Mouse (Mus musculus) kidney, adult 8-10 months (tissue): Measurements from ENCODE around the gene Mei4.

Experiments
- DNase-seq, 2 experiments: peaks; one replicate each; pipeline ENCODE4 v3.0.0; 2022

The Mei4 gene

GRCm38 (mm10) chr9:81863181-81863887 lies at the start of gene Mei4:
Mei4 (plus strand) TSS chr9:81863670.
- DNase-seq = peak; percentile 66 to 76

DNA sequence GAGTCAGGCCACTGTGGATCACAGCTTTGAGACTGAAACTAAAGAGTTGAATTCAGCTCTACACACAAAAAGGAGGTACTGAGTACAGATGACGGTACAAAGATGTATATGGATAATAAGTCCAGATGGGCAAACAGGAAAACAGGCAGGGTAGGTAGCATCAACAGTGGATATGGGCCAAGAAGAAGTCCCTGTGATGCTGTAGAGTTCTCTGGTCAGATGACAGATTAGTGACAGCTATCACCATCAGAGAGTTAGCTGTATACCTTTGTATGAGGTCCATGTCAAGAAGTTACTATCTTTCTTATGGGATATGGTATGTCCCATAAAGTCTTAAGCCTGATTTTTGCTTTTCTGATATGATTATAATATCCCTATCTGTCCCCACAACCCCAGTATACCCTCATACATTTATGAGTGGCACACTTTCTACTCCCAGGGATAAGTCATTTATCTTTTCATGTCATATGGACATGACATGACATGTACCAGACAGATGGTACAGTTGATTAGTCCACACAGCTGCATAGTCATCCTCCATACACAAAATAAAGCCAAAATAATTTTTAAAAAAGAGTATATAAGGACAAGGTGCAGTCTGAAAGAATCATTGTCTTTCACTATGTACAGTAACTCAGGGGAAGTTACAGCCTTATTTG lies 43.6 kb upstream of the Mei4 start:
- no peak for DNase-seq

- no peak for DNase-seq
Measured at GRCm38 (mm10) chr9:81827560-81827959, 35.9 kb upstream of the Mei4 start.

- DNase-seq = no peak
Measured at GRCm38 (mm10) chr9:81834056-81834455, 29.4 kb upstream of the Mei4 start.

GRCm38 (mm10) chr9:81858861-81859260 lies 4.6 kb upstream of the Mei4 start:
- no peak for DNase-seq

DNA sequence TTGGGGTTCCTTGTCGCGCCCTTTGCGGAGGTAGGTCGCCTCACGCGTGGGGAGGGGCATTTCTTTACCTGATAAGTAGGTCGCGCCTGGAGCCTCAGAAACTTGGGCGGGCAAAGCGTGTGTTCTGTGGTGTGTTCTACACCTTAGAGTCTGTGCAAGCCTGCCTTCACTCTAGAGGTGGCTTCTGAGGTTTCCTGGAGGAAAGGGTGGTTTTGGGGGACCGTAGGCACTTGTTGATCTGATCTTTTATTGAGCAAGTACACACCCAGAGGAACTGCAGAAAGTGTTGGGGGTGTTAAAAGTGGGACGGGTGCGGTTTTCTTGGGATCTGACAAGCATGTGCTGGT lies 391 bp downstream of the Mei4 start:
- DNase-seq = no peak

- no peak for DNase-seq
Measured at GRCm38 (mm10) chr9:81866032-81866431, 2.6 kb downstream of the Mei4 start.

GRCm38 (mm10) chr9:81921456-81921855 lies 58.0 kb downstream of the Mei4 start:
- DNase-seq = no peak

DNA sequence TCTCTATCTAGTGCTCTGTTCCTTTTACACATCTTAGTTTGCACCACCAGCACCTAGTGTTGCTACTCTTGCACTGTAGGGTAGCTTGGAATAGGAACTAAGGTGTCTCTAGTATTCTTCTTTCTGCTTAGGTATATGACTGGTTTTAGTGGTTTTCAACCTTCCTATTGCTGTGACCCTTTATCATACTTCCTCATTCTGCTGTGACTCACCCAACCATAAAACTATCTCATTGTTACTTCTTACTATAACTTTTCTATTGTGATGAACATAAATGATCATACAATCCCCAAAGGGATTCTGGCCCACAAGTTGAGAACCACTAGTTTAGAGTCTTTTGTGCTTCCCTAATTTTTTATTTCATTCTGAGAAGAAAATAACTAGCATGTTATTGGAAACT lies 61.3 kb downstream of the Mei4 start:
- DNase-seq = no peak

DNA sequence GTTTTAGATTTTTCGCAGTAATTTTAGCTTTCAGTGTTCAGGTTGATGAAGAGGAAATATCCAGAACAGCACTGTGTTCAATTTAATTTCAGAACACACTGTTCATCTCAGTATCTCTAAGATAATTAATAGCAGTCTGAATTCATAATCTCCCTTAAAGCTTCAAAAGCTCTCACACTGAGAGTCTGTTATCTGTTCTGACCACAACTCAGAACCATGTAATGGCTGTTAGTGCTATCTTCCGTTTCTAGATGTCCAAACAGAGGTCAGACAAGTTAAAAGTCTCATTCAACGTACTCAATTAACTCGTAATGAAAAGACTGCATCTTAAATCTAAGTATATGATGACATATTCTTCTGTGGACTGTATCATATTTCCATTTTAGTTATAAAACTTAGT lies 77.1 kb downstream of the Mei4 start:
- DNase-seq = no peak

DNA sequence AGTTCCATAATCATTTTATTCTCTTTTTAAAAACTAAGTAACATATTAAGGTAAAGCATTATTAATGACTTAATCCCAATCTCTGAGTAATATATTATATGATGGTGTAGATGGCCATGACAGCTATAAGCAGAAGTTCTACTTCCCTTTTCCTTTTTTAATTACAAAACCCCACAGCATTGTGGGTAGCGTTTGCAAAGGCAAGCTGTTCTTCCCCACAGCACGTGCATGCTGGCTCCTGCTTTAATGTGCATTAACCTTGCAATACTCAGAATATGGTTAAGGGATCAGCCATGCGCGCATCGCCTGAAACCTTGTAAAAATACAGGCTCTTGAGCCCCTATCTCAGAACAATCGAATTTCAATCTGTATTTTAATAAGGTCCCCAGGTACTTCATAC lies 82.2 kb downstream of the Mei4 start:
- no peak for DNase-seq

DNA sequence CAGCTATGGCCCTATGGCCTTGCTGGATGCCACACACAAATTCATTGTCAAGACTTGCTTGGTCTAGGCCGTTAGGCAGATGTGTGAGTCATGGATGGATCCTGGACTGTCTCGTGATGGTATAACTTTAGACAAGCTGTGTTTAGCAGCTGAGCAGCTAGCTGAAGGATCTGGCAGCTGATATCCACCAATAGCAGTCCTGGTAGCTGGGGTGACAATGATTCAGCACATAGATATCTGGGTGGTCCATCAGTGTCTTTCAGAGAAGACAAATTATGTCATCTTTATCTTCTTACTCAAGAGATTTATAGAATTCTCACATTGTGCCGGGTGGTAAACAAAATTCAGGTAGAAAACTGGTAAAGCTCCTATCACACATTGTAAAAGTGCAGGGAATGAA lies 93.4 kb downstream of the Mei4 start:
- no peak for DNase-seq

DNA sequence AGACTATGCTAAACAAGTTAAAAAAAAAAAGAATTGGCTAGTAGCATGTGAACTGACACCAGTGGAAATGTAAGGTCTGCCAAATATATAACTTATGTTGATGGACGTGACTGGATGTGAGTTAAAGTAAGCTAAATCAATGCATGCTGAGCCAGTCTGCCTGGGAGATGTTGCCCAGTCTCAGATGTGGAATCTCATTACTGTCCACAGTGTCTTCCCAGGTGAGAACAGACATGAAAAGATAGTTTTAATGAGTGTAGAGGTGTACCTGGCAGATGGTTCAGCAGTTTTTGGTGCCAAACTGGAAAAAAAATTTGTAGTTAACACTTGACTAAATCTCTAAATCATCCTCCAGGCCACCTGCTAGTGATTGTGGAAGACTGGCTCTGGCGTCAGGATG lies 94.4 kb downstream of the Mei4 start:
- DNase-seq = no peak

- no peak for DNase-seq
Measured at GRCm38 (mm10) chr9:81966765-81967164, 103.3 kb downstream of the Mei4 start.

DNA sequence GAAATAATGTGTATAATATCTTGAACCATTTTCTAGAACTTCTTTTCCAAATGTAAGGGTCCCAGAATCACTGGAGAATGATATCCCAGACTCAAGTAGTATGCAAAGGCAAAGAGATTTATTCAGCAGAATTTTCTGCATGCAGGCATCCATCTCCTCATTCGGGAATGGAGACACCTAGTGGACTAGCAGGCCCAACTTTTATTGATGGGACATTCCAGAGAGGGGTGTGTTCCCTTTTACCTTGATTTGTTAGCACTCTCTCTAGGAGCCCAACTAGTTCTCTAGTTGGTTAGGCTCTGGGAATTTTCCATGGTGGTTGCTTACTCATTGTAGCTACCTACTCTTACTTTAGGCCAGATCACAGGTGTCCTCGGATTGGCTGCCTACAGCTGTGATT lies 105.5 kb downstream of the Mei4 start:
- DNase-seq = no peak

DNA sequence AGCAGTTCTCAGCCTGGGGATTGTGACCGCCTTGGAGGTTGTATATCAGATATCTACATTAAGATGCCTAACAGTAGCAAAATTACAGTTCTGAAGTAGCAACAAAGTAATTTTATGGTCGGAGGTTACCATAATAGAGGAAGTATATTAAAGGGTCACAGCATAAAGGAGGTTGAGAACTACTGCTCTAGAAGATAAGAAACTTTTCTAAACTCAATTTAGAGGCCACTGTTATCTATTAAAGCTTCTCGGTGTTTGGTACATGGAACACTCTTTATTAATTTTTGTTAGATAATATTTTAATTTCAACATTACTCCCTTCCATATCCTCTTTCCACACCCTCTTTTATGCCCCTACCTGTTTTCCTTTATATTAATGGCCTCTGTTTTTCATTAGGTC lies 119.0 kb downstream of the Mei4 start:
- DNase-seq = no peak

DNA sequence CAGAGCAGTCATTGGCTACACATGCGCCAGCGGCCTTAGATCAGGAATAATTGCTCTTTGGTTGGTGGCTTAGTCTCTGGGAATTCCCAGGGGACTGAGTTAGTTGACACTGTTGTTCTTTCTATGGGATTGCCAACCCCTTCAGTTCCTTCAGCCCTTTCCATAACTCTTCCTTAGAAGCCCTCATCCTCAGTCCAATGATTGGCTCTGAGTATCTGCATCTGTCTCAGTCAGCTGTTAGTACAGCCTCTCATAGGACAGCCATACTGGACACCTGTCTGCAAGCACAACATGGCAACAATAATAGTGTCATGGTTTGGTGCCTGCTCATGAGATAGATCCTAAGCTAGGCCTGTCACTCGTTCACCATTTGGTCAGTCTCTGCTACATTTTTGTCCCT lies 149.5 kb downstream of the Mei4 start:
- DNase-seq = no peak

DNA sequence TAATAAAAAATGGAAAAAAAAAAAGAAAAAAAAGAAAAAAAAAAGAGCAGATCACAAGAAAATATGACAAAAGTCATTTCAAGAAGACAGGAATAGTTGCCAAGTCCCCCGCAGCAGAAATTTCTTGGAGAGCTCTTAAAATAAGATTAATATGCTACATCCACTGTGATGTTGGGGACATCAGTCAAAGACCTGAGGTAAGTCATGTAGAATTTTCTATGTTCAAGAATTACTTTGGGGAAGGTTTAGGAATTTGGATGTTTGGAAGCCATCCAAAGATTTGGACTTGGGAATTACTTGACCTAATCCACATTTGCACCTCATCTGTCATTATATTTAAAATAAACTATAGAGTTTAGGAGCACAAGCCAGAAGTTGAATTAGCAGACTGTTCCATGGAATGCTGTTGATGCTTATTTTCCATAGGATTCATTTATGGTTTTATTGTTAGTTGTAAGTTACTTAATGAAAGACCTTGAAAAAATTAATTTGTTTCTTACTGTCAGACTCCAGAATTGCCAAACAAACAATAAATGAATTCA lies 179.1 kb downstream of the Mei4 start:
- DNase-seq = no peak

DNA sequence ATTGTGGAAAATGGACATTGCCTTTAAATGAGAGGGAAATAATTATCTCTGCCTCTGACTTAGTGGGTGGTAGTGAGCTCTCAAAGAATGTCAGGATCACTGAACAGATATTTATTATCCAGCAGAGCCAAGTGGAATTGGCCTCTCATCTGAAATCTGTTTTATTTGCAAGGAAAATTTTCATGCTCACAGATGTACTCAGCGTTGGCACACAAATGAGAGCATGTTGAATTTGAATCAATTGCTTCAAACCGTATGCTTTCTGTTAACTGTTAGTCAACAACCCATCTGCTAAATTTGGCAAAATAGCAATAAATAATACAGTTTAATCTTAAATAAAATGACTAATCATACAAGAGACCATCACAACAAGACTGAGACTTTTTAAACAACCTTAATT lies 181.0 kb downstream of the Mei4 start:
- DNase-seq = no peak

DNA sequence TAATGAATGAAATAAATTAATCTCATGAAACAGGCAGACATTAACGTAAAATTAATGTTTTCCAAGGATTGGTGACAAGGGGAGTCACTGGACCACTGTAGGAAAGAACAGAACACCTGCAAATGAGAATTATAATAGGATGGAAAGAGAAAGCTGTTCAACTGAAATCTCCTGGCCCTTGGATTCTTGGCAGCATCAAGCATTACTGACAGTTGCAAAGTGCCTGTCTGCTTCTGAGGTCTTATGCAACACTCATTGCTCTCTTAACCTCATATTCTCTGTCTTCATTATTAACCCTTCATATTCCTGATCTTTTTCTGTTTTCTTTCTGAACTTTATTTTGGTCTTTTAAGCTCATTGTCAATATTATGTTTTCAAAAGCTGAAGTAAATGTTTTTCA lies 210.4 kb downstream of the Mei4 start:
- DNase-seq = no peak

- DNase-seq = no peak
Measured at GRCm38 (mm10) chr9:82075270-82075669, 211.8 kb downstream of the Mei4 start.

- no peak for DNase-seq
Measured at GRCm38 (mm10) chr9:82096409-82096808, 232.9 kb downstream of the Mei4 start.

DNA sequence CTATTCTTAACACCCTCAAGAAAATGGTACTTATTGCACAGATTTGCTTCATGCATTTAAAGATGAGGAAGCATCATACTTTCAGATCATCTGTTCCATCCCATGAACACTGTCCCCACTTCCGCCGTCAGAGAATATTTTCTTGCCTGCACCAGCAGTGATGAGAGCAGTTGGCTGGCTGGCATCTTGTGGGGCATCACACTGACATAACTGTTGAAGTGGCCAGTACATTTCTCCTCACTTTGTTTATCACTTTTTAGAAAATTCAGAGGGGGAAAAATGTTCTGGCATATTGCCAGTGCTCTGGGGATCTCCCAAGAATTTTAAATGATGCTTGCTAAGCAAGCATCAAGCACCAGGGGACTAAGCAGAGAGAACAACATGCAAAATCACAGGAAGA lies 251.4 kb downstream of the Mei4 start:
- DNase-seq = no peak

DNA sequence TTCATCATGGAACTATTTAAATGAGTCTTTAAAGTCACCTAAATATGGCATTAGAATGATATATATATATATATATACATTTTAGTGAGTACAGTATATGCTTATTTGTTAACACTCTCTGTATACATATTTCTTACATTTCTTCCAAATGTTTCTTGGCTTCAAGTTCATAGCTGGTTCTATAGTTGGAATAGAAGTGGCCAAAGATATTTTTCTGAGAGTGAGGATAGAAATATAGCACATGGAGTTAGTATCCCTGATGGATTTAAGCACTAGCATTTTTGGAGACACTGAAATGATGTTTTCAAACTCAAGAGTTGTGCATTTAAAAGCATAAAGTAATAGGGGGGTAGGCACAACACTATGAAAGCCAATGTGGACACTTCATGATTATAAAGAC lies 272.6 kb downstream of the Mei4 start:
- DNase-seq = no peak

GRCm38 (mm10) chr9:82160143-82160542 lies 296.7 kb downstream of the Mei4 start:
- no peak for DNase-seq
